Mouse (Mus musculus) lung, postnatal 25 days (tissue): ENCODE results near the gene Kmt2d.

Source experiments
- DNase-seq: peaks from one replicate; pipeline ENCODE4 v3.0.0; 2022; ENCODE audit warnings: low spot score

Kmt2d gene

GRCm38 (mm10) chr15:98887526-98887925, 16.5 kb upstream of the Kmt2d start:
- DNase-seq, result no peak

DNA sequence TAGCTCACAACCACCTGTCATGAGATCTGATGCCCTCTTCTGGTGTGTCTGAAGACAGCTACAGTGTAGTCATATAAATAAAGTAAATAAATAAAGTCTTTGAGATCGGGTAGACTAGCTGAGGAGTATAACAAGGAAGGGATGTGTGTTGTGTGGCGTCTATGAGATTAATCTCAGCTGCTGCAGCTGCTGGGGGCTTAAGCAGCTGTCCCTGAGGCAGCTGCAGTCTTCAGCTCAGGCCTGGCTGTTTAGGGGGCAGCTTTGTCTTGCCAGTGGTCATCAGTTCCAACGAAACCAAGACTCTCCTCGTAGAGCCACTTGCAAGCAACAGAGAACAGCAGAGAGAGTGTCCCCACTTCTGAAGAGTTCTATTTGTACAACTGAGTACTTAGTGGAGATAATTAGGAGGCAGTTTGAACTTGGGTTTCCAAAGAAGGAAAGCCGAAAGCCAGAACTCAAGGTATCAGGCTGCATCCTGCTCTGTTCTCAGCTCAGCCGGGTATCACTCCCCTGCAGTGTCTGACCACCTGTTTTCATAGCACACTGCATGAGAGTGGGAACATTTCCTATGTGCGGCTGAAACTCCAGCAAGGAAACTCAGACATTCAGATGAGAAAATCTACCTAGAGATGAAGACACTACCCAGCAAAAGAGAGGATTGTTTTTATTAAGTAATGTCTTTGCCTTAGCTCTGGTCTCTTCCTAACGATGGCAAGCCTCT, 15.8 kb upstream of the Kmt2d start:
- no peak for DNase-seq

DNA sequence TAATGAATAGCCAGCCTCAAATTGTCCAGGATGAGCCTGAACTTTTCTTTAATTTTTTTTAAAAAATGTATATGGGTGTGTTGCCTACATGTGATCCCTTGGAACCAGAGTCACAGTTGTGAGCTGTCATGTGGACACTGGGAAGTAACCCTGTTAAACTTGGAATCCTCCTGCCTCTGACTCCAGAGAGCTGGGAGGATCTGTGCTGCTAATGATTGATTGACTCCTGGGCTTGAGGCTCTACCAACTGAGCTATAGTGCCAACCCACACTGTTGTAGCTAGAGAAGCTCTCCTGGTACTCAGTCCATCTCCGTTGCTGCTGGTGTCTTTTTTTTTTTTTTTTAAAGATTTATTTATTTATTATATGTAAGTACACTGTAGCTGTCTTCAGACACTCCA, 13.1 kb upstream of the Kmt2d start:
- no peak for DNase-seq

DNA sequence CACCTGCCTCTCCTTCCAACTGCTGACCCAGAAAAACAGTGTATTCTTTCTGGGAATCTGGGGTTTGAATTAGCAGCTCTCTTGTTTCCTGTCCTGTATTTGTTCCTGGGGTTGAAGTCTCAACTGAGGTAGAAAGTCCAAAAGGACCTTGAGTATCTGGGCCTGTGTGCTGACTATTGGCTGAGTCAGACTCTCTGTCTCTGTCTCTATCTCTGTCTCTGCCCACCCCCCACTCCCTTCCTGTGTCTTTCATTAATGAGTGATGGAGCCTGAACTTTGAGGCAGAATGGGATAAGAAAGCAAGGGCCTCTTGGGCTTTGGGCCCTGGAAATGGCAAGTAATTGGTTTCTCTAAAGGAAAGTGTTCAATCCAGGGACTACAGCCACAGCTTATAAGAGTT, 12.7 kb upstream of the Kmt2d start:
- DNase-seq, result no peak

- no peak for DNase-seq
These were observed 10.6 kb upstream of the Kmt2d start for GRCm38 (mm10) chr15:98881656-98882008.

DNA sequence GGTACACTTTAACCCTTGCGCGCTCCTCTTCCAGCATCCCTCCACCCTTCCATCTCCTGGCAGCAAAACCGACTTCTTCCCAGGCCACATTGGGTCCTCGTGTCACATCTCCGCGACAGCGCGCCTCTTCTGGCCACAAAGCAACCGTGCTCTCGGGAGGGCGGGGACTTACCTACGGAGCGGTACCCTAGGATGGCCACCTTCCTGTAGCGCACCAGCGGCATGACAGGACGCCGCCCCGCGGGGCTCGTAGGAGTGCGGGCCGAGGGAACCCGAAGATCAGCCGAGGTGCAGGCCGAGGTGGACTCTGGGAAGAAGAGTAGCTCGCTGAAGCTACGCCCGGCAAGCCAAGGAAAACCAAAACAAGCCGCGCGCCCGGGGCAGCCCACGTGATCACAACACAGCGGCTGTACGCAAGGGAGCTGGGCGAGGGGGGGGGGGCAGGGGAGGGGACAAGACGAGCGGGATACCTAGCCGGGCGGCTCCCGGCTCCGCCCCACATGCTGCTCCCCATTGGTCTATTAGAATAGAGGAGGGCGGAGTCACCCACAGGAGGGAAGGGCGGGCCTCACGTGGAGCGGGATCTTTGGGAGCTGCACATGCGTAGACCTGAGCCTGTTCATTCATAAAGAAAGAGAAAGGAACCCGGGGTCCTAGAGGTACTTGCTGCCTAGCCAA, 10.1 kb upstream of the Kmt2d start:
- peak; percentile 96 for DNase-seq

- DNase-seq, result peak; percentile 87
These were observed 6.3 kb upstream of the Kmt2d start for GRCm38 (mm10) chr15:98877331-98877730.

- peak; percentile 93 for DNase-seq
These were observed 1.2 kb upstream of the Kmt2d start for GRCm38 (mm10) chr15:98871916-98872888.

- DNase-seq, result no peak
These were observed 580 bp downstream of the Kmt2d start for GRCm38 (mm10) chr15:98870179-98871069.

- peak; percentile 69 for DNase-seq
These were observed 1.4 kb downstream of the Kmt2d start for GRCm38 (mm10) chr15:98869342-98870178.

GRCm38 (mm10) chr15:98868346-98869063, 2.5 kb downstream of the Kmt2d start:
- DNase-seq, result no peak

DNA sequence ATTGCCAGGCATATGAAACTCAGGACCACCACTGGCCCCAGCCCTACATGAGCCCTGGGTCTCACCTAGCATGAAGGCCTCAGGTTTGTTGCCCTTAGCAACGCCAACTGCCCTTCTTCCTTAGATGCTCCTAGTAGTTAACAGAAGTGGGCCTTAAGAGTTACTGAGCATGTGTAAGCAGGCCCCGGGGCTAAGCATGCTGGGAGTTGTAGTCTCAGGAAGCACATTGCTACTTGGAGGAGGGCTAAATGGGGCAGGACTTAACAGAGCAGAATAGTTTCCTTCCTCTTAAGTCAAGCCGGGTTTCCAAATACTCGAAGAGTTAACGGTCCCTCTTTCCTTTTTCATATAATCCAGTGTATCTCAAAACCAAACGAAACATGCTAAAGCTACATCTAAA, 3.7 kb downstream of the Kmt2d start:
- peak; percentile 84 for DNase-seq

- no peak for DNase-seq
These were observed 4.5 kb downstream of the Kmt2d start for GRCm38 (mm10) chr15:98866501-98866900.

DNA sequence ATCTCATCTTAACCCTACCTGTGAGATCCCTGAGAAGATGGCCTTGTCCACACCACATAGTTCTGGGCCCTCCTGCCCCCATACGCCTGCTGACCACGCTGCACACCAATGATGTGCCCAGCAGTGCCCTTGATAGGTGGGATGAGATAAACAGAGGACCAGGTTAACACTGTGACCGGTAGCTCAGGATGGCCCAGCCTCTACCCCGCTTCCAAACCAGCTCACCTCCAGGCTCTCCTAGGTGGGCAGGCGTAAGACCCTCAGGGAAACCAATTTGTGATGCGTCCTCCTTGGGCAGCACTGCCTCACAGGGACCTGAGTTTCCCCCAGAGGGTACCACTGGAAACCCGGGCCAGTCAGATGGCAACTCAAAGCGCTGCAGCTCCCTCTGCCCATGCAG, 5.2 kb downstream of the Kmt2d start:
- DNase-seq, result no peak

- DNase-seq, result no peak
These were observed 6.1 kb downstream of the Kmt2d start for GRCm38 (mm10) chr15:98864951-98865350.

DNA sequence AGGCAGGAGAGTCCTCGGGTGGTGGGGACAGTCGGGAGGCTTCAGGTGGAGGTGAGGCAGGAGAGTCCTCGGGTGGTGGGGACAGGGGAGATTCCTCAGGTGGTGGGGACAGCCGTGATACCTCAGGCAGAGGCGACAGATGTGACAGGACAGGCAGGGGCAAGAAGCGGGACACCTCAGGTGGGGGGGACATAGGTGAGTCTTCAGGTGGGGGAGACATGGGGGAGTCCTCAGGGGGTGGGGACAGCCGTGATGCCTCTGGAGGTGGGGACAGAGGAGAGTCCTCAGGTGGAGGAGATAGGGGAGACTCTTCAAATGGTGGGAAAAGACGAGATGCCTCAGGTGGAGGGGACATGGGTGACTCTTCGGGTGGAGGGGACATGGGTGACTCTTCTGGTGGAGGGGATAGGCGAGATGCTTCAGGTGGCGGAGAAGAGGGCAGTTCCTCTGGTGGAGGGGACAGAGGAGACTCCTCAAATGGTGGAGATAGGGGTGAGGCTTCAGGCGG, 7.5 kb downstream of the Kmt2d start:
- no peak for DNase-seq

DNA sequence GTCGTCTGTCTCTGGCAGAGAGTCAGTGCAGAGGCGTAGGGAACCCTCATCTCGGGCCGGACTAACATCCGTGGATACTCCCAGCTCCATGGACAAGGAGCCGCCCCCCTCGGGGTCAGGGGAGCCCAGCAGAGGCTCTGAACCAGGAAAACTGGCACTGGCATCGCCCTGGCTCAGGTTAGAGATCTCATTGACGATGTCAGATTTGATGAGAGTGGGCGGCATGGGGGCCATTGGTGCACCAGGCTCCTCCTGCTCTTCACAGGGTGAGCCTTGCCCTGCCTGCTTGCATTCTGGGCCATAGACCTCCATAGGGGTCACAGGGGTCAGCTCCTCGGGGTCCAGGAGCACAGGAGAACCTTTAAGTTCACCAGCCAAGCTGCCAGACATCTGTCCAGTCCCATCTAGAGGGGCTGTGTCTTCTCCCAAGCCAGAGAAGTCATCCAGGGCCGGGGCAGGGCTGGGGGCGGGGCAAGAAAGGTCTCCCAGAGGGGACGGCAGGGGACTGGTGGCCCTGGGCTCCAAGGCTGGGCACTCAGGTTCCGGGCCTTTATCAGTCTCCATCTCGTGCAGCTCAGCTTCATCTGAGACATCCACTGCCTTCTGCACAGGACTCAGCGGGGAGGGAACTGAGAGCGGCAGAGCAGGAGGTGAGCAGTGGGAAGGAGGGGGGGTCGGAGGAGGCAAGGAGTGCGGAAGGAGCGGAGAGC, 9.1 kb downstream of the Kmt2d start:
- DNase-seq, result no peak

- no peak for DNase-seq
These were observed 10.1 kb downstream of the Kmt2d start for GRCm38 (mm10) chr15:98860921-98861320.
